Mouse (Mus musculus) spleen, postnatal 4 days (tissue): ENCODE measurements around the gene Acot1.

ENCODE experiments used
- DNase-seq, 2 experiments: peaks; one replicate each; pipeline ENCODE4 v3.0.0; 2022; ENCODE audit warnings: low spot score in 2 of 2

Acot1 gene

DNA sequence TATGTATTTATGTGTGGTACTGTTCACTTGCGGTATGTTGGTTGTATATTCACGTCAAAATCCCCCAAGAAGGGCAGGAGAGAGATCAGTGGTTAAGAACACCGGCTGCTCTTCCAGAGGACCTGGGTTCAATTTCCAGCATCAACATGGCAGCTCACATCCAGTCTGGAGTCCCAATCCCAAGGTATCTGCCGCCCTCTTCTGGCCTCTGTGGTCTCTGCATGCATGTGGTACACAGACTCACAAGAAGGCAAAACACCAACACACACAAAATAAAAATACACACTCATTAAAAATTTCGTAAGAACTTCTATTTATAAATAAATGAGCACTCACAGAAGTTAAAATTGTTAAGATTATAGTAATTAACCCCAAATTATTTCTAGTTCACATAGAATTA lies 53.9 kb downstream of the Acot1 start:
- DNase-seq = no peak

DNA sequence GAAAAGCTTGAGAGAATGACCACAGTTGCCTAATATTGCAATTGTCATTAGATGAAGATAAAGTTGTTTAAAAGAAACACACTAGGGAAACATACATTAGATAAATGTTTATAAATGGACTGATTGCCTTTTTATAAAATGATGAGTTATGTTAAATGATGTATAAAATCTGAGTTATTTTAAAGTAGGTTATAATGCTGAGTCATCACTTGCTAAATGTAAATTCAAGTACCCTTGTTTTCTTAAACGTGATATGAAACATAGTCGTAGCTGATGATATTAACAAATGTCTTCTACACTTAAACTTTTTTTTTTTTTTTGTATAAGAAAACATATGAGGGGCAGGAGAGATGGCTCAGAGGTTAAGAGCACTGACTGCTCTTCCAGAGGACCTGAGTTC lies 54.5 kb downstream of the Acot1 start:
- DNase-seq = no peak

DNA sequence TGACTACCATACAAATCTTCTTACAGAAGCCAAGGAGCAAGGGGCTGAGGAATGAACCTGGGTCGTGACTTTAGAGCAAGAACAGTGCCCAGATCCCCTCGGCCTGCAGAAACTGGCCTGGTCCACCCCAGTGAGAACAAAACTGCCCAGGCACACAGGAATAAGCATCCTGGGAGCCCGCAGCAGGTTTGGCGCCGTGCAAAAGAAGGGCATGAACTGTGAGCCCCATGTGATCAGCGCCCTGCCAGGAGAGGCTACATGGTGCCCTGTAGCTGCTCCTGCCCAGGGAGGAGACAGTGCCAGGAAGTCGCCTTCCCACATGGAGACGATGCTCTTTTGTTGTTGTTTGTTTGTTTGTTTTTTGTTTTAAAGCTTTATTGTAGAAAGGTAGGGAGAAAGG lies 55.3 kb downstream of the Acot1 start:
- no peak for DNase-seq

DNA sequence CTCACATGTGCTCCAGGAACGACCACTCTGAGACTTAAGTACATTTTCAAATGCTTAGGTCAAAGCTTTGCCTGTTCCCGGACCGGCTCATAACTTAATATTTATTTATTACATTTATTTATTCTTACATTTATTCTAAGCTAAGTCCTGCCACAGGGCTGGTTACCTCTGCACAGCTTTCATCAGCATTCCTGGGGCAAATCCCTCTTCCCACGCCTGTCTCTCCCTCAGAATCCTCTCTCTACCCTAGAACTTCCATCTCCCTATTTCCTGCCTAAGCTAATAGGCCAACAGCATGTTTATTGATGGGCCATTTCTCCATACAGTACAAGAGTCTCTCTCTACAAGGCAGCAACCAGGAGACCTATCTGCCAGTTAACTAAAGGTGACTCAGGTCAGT lies 58.5 kb downstream of the Acot1 start:
- no peak for DNase-seq
